Mouse (Mus musculus): Measurements from ENCODE around the gene Ky. TPM values are rescaled to one million over a fixed set of nuclear protein-coding genes. Genes with fewer than 3 reads are reported as not detected.

The Ky gene
- polyA plus RNA-seq (2017; shearing (Covaris generic)): under 1 TPM in 1 of 2 experiments, not detected in 1; 0.09 TPM

GRCm38 (mm10) chr9:102505700-102506585 is at the start of gene Ky:
TSS of gene Ky (plus strand) at chr9:102505750.
- ATAC-seq: no peak

GRCm38 (mm10) chr9:102462251-102462650 is 43.3 kb upstream of the Ky start:
- ATAC-seq: no peak

GRCm38 (mm10) chr9:102465044-102465443 is 40.5 kb upstream of the Ky start:
- ATAC-seq: no peak

GRCm38 (mm10) chr9:102465726-102466125 is 39.8 kb upstream of the Ky start:
- no peak for ATAC-seq

GRCm38 (mm10) chr9:102470076-102470819 is 35.3 kb upstream of the Ky start:
- no peak for ATAC-seq

GRCm38 (mm10) chr9:102477767-102478450 is 27.6 kb upstream of the Ky start:
- no peak for ATAC-seq

GRCm38 (mm10) chr9:102478451-102478835 is 27.1 kb upstream of the Ky start:
- no peak for ATAC-seq

- no peak for ATAC-seq
Observed at GRCm38 (mm10) chr9:102479022-102479421, 26.5 kb upstream of the Ky start.

- peak; percentile 43 for ATAC-seq
Observed at GRCm38 (mm10) chr9:102492031-102492795, 13.3 kb upstream of the Ky start.

- ATAC-seq: no peak
Observed at GRCm38 (mm10) chr9:102493044-102493443, 12.5 kb upstream of the Ky start.

- ATAC-seq: no peak
Observed at GRCm38 (mm10) chr9:102493916-102494315, 11.6 kb upstream of the Ky start.

GRCm38 (mm10) chr9:102494454-102494853 is 11.1 kb upstream of the Ky start:
- ATAC-seq: no peak

- no peak for ATAC-seq
Observed at GRCm38 (mm10) chr9:102495266-102495665, 10.3 kb upstream of the Ky start.

- no peak for ATAC-seq
Observed at GRCm38 (mm10) chr9:102496481-102497041, 9.0 kb upstream of the Ky start.

GRCm38 (mm10) chr9:102497089-102497690 is 8.4 kb upstream of the Ky start:
- no peak for ATAC-seq

GRCm38 (mm10) chr9:102497833-102498430 is 7.6 kb upstream of the Ky start:
- no peak for ATAC-seq

GRCm38 (mm10) chr9:102498701-102499100 is 6.8 kb upstream of the Ky start:
- ATAC-seq: no peak

GRCm38 (mm10) chr9:102499266-102499665 is 6.3 kb upstream of the Ky start:
- no peak for ATAC-seq

- no peak for ATAC-seq
Observed at GRCm38 (mm10) chr9:102499746-102500145, 5.8 kb upstream of the Ky start.

GRCm38 (mm10) chr9:102501113-102501512 is 4.4 kb upstream of the Ky start:
- ATAC-seq: no peak

- ATAC-seq: no peak
Observed at GRCm38 (mm10) chr9:102502015-102502633, 3.4 kb upstream of the Ky start.
